Mouse (Mus musculus): ENCODE data around the gene Rpl13a.
A peak's percentile ranks its signal among the peaks of the same experiment; 100 is the strongest.
"Not testable (repeated sequence)": the region's sequence is repeated elsewhere in the genome, so short reads cannot be mapped to it uniquely, and the experiment has no call there.

Gene Rpl13a

DNA sequence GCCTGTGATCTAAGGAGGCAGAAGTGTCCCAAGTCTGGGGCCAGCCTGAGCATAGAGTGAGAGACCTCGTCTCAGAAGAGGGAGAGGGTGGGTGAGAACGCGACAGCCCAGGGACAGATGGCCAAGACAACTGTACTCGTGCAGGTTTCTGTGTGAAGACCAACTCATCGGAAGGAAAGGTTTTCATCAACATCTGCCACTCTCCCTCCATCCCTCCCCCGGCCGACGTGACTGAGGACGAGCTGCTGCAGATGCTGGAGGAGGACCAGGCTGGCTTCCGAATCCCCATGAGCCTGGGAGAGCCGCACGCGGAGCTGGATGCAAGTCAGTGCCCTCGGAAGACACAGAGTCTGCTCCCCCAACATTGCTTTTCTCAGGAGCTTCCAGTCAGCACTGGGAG lies 28.9 kb upstream of the Rpl13a start:
- no peak for DNase-seq (ENCODE audit: low spot score in 2 of 2)

- DNase-seq (ENCODE audit: low spot score in 2 of 2): no peak
These were observed 27.6 kb upstream of the Rpl13a start for GRCm38 (mm10) chr7:45156206-45156605.

GRCm38 (mm10) chr7:45155590-45155989 lies 27.0 kb upstream of the Rpl13a start:
- no peak for DNase-seq (ENCODE audit: low spot score in 2 of 2)

DNA sequence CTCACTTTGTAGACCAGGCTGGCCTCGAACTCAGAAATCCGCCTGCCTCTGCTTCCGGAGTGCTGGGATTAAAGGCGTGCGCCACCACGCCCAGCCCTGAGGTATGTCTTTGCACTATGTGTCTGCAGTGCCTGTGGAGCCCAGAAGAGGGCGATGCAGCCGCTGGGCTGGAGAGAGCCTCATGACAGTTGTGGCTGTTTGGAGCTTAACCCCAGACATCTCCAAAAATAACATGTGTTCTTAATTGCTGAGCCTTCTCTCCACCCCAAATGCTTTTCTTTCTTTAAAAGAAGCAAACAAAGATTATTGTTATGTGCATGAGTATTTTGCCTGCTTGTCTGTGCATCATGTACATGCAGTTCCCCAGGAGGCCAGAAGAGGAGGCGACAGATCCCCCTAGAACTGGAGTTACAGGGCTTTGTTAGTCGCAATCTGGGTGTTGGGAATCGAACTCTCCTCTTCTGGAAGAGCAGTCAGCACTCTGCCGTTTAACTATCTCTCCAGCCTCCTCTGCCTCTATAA lies 26.5 kb upstream of the Rpl13a start:
- peak in 1 of 2 experiments; percentile 54 for DNase-seq (ENCODE audit: low spot score in 2 of 2)

DNA sequence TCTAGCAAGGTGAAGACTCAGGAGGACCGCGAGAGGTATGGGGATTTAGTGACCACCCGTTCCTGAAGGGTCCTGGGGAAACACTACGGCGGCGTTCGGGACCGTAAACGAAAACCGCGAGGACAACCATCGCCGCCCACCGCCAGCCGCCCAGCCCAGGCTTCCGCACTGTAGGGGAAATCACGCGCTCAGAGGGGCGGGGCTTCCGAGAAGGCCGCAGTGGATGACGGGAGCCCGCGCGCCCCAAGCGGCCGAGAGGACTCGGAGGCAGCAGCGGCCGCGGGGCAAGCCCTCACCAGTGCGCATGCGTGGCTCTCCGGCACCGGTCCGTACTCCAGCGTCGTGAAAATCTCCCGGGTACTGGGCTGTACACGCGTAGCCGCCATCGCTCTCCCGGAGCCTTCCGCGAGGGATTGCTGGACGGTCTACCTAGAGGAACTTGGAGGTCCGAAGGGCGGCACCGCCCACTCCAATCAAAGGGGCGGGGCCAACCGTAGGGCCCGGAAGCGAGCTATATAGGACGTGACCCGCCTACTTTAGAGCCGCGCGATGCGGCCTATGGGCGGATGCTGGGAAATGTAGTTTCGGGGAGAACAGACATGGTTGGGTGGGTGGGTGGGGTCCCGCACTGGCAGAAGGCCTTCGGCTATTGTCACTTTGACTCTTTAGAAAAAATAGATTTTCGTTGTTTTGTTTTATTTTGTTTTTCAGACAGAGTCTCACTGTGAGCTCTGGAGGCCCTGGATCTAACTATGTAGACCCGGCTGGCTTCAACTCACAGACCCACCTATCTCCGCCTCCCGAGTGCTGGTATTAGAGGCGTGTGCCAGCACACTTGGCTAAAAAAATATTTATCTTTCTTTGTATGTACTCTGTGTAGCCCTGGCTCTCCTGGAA lies 25.8 kb upstream of the Rpl13a start, which contains the start of the genes Pih1d1 and Aldh16a1:
TSS of gene Pih1d1 (plus strand) at position 208 of the 897 bp plus-strand sequence.
TSS of gene Aldh16a1 (minus strand) at position 489 of the 897 bp plus-strand sequence.
- peak; percentile 94 to 98 for DNase-seq (ENCODE audit: low spot score in 2 of 2)

DNA sequence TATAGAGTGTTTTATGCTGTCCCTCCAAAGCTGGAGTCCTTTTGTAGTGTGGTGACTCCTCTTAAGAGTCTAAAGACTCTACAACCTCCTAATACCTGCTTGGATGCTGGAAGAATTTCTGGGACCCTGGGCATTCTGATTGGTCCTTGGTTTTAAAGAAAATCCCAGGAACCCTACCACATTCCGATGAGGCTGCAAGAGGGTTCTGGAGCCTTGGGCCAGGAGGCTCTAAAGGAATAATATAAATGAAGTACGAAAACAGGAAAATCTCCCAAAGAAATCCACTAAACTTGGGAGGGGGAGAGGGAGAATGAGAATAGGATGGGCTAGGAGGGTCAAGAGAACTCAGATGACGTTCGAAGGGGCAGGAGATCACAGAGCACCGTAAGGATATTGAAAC lies 25.0 kb upstream of the Rpl13a start:
- no peak for DNase-seq (ENCODE audit: low spot score in 2 of 2)

DNA sequence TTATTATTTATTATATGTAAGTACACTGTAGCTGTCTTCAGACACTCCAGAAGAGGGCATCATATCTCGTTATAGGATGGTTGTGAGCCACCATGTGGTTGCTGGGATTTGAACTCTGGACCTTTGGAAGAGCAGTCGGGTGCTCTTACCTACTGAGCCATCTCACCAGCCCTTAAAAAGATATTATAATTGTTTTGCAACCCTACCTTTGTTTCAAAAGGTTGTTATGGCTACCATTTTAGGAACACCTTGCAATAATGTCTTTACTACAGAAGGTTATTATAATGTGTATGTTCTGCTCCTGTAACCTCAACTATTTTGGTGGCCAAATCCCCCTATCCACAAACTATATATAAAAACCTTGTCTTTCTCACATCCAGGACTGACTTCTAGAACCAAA lies 24.5 kb upstream of the Rpl13a start:
- DNase-seq (ENCODE audit: low spot score in 2 of 2): not testable (repeated sequence)

DNA sequence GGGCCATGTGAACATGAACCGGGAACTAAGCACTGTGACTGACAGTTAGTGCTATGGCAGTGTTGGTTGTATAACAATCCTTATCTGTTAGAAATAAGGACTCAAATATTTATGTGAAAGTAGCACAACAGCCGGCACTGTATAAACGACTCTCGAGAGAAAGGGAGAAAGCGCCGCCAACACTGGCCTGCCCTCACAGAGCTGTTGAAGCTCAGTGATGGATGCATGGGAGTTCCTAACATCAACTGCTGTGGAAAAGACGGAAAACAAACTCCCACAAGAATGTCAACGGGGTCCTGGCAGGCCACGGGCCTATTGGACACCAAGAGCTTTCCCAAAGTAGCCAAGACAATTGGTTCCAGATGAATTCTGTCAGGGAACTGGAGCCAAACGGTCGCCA lies 22.7 kb upstream of the Rpl13a start:
- no peak for DNase-seq (ENCODE audit: low spot score in 2 of 2)

DNA sequence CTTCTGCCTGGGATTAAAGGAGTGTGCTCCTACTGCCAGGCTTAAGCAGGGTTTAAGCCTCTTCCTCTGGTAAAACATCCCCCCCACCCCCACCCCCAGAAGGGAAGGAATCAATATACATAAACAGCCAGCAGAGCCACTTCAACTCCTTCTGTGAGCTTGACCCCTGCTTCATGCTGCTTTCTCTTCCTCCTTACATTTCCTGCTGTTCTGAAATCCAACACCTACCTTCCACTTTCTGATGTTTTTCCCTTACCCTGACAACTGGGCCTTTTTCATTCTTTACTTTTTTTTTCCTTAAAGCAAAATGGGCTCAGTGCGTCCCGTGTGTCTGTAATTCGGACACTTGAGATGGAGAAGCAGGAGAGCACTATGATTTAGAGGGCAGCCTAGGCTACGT lies 21.8 kb upstream of the Rpl13a start:
- DNase-seq (ENCODE audit: low spot score in 2 of 2): no peak

GRCm38 (mm10) chr7:45149545-45149944 lies 21.0 kb upstream of the Rpl13a start:
- DNase-seq (ENCODE audit: low spot score in 2 of 2): no peak

- DNase-seq (ENCODE audit: low spot score in 2 of 2): no peak
These were observed 20.1 kb upstream of the Rpl13a start for GRCm38 (mm10) chr7:45148534-45149098.

- DNase-seq (ENCODE audit: low spot score in 2 of 2): no peak
These were observed 19.3 kb upstream of the Rpl13a start for GRCm38 (mm10) chr7:45147899-45148298.

GRCm38 (mm10) chr7:45147267-45147666 lies 18.7 kb upstream of the Rpl13a start:
- DNase-seq (ENCODE audit: low spot score in 2 of 2): no peak

DNA sequence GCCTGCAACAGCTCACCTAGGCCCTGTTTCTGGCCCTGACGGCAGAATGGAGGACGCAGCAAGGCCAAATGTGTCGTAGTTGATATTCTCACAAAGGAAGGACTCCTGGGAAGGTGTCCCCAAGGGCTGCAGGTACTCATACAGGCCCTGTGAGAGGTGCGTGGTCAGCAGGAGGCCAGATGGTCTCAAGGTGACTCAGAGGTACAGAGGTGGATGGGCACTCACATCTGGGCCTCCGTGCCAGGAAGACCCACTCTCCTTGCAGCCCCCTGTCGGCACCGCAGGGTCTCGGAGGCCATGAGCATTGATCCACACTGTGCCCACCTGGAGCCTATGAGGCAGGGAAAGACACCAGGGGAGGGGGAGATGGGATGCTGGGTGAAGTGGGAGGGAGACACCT lies 16.9 kb upstream of the Rpl13a start:
- no peak for DNase-seq (ENCODE audit: low spot score in 2 of 2)

DNA sequence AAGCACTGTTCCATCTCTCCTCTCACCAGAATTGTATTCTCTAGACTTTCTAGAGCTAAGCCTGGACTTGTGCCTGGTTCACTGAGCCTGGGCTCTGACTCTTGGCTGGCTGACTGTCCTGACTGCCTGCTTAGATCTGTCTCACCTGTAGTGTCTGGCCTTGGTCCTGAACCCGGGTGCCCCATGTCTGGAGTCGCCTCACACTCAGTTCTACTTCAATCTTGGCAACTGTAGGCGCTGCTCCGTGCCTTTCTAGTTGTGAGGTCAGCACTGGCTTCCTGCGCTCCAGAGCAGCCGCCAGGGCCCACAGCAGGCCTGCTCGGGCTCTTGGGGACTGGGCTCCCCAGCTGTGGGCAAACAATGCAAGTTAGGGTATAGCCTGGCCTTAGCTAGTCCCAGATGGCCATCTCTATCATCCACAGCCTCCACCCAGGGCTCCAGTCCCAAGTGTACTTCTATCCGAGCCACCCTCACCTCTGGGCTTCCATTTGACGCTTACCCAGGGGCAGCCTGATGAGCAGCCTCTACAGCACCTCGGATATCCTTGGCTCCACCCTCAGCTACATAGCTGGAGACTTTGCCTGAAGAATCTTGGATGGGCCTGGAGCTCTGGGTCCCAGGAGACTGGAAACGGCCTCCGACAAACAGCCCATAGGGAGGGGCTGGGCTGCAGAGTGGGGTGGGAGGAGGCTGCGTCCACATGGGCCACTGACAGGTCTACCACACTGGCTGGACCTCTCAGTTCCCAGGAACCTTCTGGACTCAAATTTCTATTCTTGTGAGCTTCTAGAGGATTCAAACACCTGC lies 16.0 kb upstream of the Rpl13a start:
- no peak for DNase-seq (ENCODE audit: low spot score in 2 of 2)

- no peak for DNase-seq (ENCODE audit: low spot score in 2 of 2)
These were observed 13.4 kb upstream of the Rpl13a start for GRCm38 (mm10) chr7:45141914-45142313.

GRCm38 (mm10) chr7:45141319-45141718 lies 12.8 kb upstream of the Rpl13a start:
- no peak for DNase-seq (ENCODE audit: low spot score in 2 of 2)

DNA sequence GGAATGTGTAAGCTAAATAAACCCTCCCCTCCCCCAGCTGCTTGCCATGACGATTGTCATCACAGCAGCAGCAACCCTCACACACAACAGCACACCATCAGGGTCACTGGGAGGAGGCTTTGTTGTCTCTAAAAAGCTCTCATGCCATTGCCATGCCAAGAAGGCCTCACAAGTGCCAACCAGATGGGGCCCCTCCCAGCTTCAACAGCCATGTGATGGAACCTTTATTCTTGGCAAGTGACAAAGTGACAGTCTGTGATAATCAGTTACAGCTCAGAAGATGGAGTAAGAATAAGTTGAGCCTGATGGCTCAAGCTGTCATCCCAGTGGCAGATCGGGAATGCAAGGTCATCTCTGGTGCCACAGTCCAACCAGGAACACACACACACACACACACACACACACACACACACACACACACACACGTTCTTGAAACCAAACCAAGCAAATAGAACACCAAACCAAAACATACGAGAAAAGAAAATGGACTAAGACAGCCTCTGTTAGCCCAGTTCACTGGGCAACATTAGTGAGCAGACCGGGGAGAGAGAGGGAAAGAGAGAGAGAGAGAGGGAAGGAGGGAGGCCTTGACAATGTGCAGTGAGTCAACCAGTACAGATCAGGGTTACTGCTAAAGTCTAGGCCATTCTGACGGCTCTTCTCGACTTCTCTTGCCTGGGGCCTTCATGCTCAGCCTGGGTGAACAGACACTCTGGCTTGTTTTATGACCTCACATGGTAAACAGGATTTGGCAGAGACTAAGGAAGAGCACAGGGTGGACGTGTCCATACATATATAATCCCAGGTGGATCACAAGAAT lies 11.6 kb upstream of the Rpl13a start:
- no peak for DNase-seq (ENCODE audit: low spot score in 2 of 2)

GRCm38 (mm10) chr7:45138403-45138802 lies 9.8 kb upstream of the Rpl13a start:
- no peak for DNase-seq (ENCODE audit: low spot score in 2 of 2)

GRCm38 (mm10) chr7:45137171-45138006 lies 8.8 kb upstream of the Rpl13a start:
- DNase-seq (ENCODE audit: low spot score in 2 of 2): no peak

Data from frontal cortex, postnatal 10 days (tissue).